Mouse (Mus musculus) gastrocnemius, postnatal 4 days (tissue): ENCODE measurements around the gene Traf4. TPM values are rescaled to one million over a fixed set of nuclear protein-coding genes. Genes with fewer than 3 reads are reported as not detected.

Experiments
- DNase-seq, 2 experiments: peaks; one replicate each; pipeline ENCODE4 v3.0.0; 2021 to 2022; ENCODE audit warnings: low spot score in 2 of 2, mixed read lengths in 2 of 2
- total RNA-seq, 2 experiments: library from RNA; stranded (reverse); gene quantifications; 2 replicates each; pipeline ENCODE4 v1.2.3; 2021

Gene Traf4
- total RNA-seq, 2 experiments from 2014 or later = 36.5 to 41.4 TPM

DNA sequence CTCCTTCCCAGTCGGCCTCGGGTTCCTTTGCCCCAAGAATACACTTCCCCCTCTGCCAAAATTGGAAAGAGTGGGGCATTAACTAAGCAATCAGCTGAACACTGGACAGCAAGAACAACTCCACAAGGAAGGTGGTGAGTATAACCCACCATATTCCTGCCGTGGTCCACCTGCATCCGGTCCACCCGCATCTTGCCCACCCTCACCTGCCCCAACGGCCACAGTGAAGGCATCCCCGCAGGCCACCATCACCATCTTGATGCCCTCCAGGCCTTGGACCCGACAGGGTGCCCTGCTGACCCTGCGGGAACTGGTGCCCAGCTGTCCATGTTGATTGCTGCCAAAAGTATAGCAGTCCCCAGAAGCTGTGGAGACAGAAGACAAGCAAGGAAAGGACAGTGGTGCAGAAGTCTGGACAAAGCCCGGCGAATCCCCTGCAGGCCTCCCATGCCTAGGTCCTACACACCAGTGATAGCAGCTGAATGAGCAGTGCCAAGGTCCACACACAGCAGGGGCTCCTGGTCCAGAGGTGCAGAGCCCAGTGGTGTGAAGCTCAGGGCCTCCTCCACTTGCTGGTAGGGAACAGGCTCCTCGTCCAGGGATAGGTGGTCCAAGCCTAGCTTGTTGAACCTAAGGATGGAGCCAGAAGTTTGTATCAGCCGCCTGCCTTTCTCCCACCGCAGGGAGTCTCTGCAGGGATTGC lies 2.0 kb upstream of the Traf4 start:
- no peak for DNase-seq

- DNase-seq = no peak
Observed at GRCm38 (mm10) chr11:78166640-78167039, 1.3 kb upstream of the Traf4 start.

DNA sequence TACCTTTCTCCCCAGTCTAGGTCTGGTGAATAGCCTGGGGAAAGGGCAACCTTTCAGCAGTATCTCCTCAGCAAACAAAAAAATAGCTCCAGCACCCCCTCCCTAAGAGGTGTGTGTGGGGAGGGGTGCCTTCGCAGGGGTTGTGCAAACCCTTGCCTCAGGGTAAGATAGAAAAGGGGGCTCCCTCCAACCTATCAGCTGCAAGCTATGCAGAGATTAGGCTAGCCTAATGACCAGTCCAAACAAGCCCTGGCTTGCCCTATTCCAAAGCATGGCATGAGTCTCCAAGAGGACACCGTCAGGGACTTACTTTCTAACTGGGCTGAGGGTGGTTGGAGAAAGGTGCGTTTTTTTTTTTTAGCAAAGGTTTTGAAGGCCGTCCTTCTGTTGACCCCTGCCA lies 772 bp upstream of the Traf4 start:
- no peak for DNase-seq

GRCm38 (mm10) chr11:78165761-78166109 lies 346 bp upstream of the Traf4 start:
- DNase-seq = no peak

GRCm38 (mm10) chr11:78164604-78164923 lies 825 bp downstream of the Traf4 start:
- no peak for DNase-seq

DNA sequence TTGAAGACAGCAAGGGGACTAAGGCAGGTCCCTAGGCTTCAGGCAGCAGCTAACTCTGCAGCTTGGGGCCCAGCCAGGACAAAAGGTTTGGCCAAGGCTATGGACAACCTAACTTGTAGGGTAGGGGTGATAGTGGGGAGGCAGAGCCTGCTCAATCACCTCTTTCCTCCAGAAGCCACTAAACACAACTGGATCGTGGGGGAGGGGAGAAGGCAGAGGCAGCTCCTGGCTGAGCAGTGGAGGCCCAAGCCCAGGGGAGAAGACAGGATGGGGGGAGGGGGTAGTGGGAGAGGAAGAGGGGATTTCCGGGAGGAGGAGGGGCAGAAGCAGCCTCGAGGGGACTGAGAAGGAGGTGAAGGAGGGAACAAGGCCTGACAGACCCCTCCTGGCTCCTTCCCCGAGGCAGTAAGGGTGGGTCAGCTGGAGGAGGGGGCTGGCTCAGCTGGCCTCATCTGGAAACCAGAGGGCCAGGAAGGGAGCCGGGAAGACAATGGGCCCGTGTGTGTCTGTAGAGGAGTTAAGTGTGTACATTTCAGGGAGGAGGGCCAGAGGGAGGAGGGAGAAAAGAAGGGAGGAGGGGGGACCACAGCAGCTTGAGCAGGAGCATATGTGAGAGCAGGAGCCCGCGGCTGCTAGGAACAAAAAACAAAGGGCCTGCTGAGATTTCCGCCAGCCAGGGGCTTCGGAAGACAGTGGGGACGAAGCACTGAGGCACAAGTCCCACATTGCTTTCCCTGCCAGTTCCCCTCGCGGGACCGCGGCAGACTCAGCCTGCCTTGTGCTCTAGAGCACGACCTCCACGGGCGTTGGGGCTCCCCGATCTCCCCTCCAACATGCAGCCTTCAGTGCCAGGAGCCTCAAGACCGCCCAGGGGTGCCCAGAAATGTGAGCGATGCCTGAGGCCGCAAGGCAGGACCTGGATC lies 1.4 kb downstream of the Traf4 start:
- DNase-seq = peak; percentile 54 to 81

- no peak for DNase-seq
Observed at GRCm38 (mm10) chr11:78163045-78163444, 2.3 kb downstream of the Traf4 start.

DNA sequence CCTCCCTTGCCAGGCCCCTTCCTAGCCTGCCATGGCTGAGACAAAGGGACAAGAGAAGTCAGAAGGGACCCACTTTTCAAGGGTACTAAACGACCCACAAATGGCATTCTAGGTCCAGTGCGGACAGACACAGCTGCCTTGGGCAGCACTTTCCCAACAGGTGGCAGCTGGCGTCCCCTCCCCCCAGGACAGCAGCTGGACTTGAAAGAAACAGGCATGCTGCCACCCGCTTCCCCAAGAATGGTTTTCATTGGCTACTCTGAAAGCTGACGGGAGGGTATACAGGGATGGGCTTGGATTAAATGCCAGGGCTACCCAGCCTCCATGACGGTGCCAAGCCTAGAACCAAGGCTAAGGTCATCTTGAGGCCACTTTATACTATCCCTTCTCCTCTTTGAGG lies 2.9 kb downstream of the Traf4 start:
- peak in 1 of 2 experiments; percentile 75 for DNase-seq

GRCm38 (mm10) chr11:78161968-78162367 lies 3.4 kb downstream of the Traf4 start:
- no peak for DNase-seq

DNA sequence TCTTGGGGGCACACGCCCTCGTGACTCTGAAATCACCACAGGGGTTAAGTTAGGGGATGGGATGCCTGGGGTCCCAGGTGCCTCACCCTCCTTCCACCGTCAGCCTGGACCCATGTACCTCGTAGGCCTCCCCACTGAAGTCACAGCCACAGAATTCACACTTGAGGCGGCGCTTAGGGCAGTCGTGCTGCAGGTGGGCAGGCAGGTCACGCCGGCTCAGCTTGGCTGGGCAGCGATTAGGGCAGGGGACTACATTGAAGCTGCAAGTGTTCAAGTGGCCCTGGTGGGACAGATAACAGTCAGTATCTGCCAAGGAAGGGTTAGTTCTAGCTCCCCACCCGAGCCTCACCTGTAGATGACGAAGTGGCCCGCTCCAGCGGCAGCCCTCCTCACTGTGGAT lies 4.2 kb downstream of the Traf4 start:
- DNase-seq = no peak

- no peak for DNase-seq
Observed at GRCm38 (mm10) chr11:78160675-78161074, 4.7 kb downstream of the Traf4 start.

- no peak for DNase-seq
Observed at GRCm38 (mm10) chr11:78160171-78160570, 5.2 kb downstream of the Traf4 start.

GRCm38 (mm10) chr11:78159557-78159956 lies 5.8 kb downstream of the Traf4 start:
- DNase-seq = no peak

DNA sequence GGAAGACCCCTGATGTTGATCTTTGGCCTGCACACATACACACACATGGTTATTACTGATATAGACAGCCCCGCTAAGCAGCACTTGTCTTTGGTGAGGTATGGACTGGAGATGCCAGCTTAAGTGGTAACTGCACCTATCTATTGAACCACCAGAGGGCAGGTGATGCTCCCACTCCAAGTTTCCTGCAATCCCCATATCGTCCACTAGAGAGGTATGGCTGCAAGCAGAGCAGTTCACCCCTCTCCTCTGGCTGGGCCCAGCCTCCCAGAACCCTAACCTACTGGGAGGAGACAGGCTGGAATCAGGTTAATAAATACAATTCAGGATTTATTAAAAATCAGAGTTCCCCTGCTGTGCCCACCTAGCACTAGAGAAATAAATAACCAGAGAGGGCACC lies 6.3 kb downstream of the Traf4 start:
- DNase-seq = peak in 1 of 2 experiments; percentile 77

DNA sequence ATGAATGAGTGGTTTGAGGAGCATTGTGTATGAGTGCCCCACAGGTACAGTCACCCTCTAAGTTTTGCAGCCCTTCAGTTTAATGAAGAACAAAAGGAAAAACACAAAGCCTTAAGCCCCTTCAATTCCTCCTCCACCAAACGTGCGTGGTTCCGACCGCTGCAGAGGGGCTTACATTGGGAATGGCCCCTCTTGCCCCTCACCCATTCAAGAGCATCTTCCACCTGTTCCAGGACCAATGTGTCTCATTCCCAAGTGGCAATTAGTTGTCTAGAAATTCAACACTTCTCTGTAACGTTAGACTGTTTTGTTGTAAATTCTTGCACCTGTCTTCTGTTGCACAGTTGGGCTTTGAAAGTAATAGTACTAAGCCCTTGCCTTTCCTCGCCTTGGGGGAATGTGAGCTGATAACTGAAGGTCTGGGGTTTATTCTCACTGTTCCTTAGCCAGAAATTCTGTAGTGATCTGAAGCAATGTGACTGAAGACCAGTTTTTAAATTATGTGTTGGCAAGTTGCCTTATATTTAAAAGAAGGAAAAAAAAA lies 9.2 kb downstream of the Traf4 start:
- no peak for DNase-seq

- DNase-seq = no peak
Observed at GRCm38 (mm10) chr11:78155674-78156073, 9.7 kb downstream of the Traf4 start.

DNA sequence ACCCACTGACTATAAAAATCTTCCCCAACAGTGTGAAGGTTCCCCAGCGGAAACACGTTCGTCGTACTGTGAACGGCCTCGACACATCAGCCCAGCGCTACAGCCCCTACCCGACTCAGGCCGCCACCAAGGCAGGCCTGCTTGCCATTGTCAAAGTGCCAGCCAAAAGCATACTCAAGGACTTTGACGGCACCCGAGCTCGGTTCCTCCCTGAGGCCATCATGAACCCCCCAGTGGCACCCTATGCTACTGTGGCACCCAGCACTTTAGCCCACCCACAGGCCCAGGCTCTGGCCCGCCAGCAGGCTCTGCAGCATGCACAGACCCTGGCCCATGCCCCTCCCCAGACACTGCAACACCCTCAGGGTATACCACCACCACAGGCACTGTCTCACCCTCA lies 11.6 kb downstream of the Traf4 start:
- peak in 1 of 2 experiments; percentile 18 for DNase-seq

GRCm38 (mm10) chr11:78152299-78153231 lies 12.8 kb downstream of the Traf4 start:
- DNase-seq = peak in 1 of 2 experiments; percentile 77

GRCm38 (mm10) chr11:78151161-78151560 lies 14.2 kb downstream of the Traf4 start:
- DNase-seq = no peak

DNA sequence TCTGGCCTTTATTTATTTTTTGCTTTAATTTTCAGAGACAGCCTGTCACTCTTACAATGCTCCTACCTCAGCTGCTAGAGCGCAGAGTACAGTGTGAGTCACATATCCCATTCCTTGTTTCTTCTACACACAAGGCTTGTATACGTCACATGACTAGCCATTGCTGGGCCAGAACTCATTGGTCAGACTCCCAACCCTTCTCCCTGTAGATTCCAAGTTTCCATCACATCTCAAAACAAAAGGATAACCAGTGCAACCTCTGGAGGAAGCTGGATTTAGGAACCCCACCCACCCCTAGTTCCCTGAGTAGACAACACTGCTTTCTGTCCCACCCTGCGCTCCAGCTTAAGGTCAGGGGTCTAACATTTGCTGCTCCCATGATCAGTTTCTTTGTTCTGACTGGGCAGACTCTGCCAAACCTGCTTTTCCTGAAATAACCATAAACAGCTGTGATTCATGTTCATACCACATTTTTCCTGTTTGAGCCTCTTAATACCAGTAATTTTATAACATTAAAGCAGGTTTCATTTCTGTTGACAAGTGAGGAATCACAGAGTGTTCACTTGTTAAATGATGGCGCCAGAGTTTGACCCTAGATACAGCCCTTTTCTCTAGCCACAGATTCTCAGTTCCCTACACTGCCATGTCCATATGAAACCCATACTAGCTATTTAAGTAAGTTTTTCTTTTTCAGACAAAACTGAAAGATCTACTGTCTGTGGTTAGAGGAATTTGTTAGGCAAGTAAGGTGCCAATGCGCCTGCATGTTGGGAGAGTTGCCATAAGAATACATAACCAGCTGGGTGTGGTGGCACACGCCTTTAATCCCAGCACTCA lies 18.5 kb downstream of the Traf4 start:
- DNase-seq = no peak
